ENCODE assay signal across 10 mouse cellular contexts in the genomic region with DNA sequence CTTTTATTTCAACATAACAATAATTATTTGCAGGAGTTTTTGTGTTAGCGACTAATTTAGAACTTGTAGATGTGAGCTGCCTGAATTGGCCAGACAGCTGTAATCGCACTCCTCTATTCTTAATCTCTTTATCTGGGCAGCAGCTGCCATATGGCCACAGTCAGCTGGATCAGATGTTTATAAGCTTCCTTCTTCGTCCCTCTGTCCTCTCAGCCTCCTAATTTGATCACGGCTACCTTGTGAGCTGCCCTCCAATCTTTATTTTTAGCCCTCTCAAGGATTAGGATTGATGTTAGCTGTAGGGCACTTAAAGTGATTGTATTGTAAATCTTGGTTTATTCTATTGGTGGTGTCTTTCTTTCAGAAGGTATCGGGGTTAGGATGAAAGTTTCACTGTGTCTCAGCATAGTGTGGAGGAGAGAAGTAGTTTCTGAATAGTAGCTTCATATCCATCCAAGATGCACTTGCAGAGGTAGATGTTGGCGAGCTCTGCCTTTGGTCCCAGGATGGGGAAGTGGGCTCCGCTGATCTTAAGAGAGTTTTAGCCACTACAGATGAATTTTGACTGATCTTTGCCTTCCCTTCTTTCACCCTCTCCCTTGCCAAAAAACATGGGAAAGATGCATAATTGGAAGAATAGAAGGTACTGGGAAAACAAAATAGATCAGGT. TPM values are rescaled to one million over a fixed set of nuclear protein-coding genes. Genes with fewer than 3 reads are reported as not detected.
A peak's percentile ranks its signal among the peaks of the same experiment; 100 is the strongest.
DNase-seq lines count a peak whose midpoint lies in the region; ATAC-seq and TF ChIP-seq lines count a peak whose summit lies in the region.
"Had no signal": no experiment of that assay in that cellular context is flagged by ENCODE, and none has a peak within 500 bp of the region (broad histone marks: within the 10 kb centered on the region; RNA-seq: fewer than 3 reads in every experiment).

No protein-coding gene starts in this region.

- H3K79me2 ChIP-seq in heart, adult 2 months (replicated peaks; ENCODE audit: control insufficient read depth, insufficient read depth, low read length) = no peaks in the 10 kb centered on the region; the same call in 1 of the 2 replicates

- no peak for ATAC-seq in heart, embryonic 15.5 days (replicated peaks; ENCODE audit: insufficient number of reproducible peaks, insufficient read depth, low FRiP score, low read depth)
- no peak for ATAC-seq in hindbrain, embryonic 11.5 days (ENCODE audit: low FRiP score)
- no peak for ATAC-seq in neural tube, embryonic 13.5 days (ENCODE audit: low read depth)

- H3K36me3 ChIP-seq in heart, embryonic 15.5 days = peaks cover 17% of the 10 kb centered on the region
- H3K36me3 ChIP-seq in heart, adult 2 months (ENCODE audit: control insufficient read depth, insufficient read depth, low read length) = peaks cover 6% of the 10 kb centered on the region
- 0 out of 2 replicates have a peak, but pooled peaks cover 4% of the 10 kb centered on the region for H3K36me3 ChIP-seq in hindbrain, embryonic 11.5 days (ENCODE audit: control insufficient read depth, insufficient read depth, low read length)
- peaks cover 16% of the 10 kb centered on the region; the same call in 1 of the 2 replicates for H3K36me3 ChIP-seq in neural tube, embryonic 13.5 days

- no peak for DNase-seq in heart, adult 2 months
- no peak for DNase-seq in hindbrain, embryonic 11.5 days (ENCODE audit: low spot score)
- DNase-seq in lung, adult 18-20 months = no peak
- DNase-seq in kidney, postnatal 14 days = no peak
- no peak for DNase-seq in urinary bladder, postnatal 10 days (ENCODE audit: low spot score)
- DNase-seq: kidney, postnatal 25 days had no signal

- H3K27ac ChIP-seq in heart, embryonic 15.5 days = no peak overlapping the region
- no peak overlapping the region for H3K27ac ChIP-seq in heart, adult 2 months
- peak overlapping the region; percentile 79 for H3K27ac ChIP-seq in cortical plate, adult 2 months (ENCODE audit: insufficient read depth, low read length)
- H3K27ac ChIP-seq in hindbrain, embryonic 11.5 days (ENCODE audit: low read depth, low read length) = peak overlapping the region; percentile 100
- peak overlapping the region; percentile 35; the same call in 1 of the 2 replicates for H3K27ac ChIP-seq in neural tube, embryonic 13.5 days (replicated peaks)
- H3K27ac ChIP-seq: macrophage had no signal

- no peaks in the 10 kb centered on the region for H3K9me3 ChIP-seq in heart, embryonic 15.5 days (replicated peaks)
- no peaks in the 10 kb centered on the region for H3K9me3 ChIP-seq in hindbrain, embryonic 11.5 days (ENCODE audit: control insufficient read depth, low read length)
- no peaks in the 10 kb centered on the region for H3K9me3 ChIP-seq in neural tube, embryonic 13.5 days

- intact Hi-C loops in heart, adult 2 months (cut with DNase I) = loop anchor here (5.0 kb wide), 1 partner anchor 87 kb away; no protein-coding TSS in a partner anchor

- H3K9ac ChIP-seq in heart, embryonic 15.5 days = no peak overlapping the region
- H3K9ac ChIP-seq in heart, adult 2 months (ENCODE audit: low read depth, low read length) = no peak overlapping the region
- H3K9ac ChIP-seq in hindbrain, embryonic 11.5 days (ENCODE audit: low read depth, low read length) = peak overlapping the region; percentile 76
- H3K9ac ChIP-seq in neural tube, embryonic 13.5 days = peak overlapping the region; percentile 58

- WGBS in heart, embryonic 15.5 days = 47% methylated on average over 7 of the region's 7 CpGs
- WGBS in heart, adult 2 months = 51% methylated on average over 7 of the region's 7 CpGs
- WGBS in hindbrain, embryonic 11.5 days = 26% methylated on average over 7 of the region's 7 CpGs
- WGBS in neural tube, embryonic 13.5 days = 11% methylated on average over 7 of the region's 7 CpGs

- TF ChIP-seq POLR2A in heart, adult 2 months (IDR thresholded peaks at IDR 0.05; ENCODE audit: insufficient read depth, low read depth, low read length) = no peak
- TF ChIP-seq POLR2A in cortical plate, adult 2 months (IDR thresholded peaks at IDR 0.05; ENCODE audit: extremely low read depth, insufficient read depth, low read length) = no peak

- H3K4me2 ChIP-seq in heart, embryonic 15.5 days = peak overlapping the region; percentile 24; the same call in 1 of the 2 replicates
- peak overlapping the region; percentile 50 for H3K4me2 ChIP-seq in hindbrain, embryonic 11.5 days (replicated peaks; ENCODE audit: low read depth, low read length)
- H3K4me2 ChIP-seq in neural tube, embryonic 13.5 days = peak overlapping the region; percentile 84

- no peaks in the 10 kb centered on the region for H3K27me3 ChIP-seq in heart, embryonic 15.5 days
- H3K27me3 ChIP-seq in heart, adult 2 months (ENCODE audit: control insufficient read depth, insufficient read depth, low read length) = no peaks in the 10 kb centered on the region
- no peaks in the 10 kb centered on the region for H3K27me3 ChIP-seq in hindbrain, embryonic 11.5 days (ENCODE audit: control insufficient read depth, insufficient read depth, low read length)
- no peaks in the 10 kb centered on the region for H3K27me3 ChIP-seq in neural tube, embryonic 13.5 days

- H3K4me3 ChIP-seq in heart, embryonic 15.5 days = no peak overlapping the region
- no peak overlapping the region for H3K4me3 ChIP-seq in heart, adult 2 months
- H3K4me3 ChIP-seq in cortical plate, adult 2 months (ENCODE audit: insufficient read depth, low read length) = peak overlapping the region; percentile 96
- peak overlapping the region; percentile 90 for H3K4me3 ChIP-seq in hindbrain, embryonic 11.5 days (ENCODE audit: low read depth, low read length)
- peak overlapping the region; percentile 86 for H3K4me3 ChIP-seq in neural tube, embryonic 13.5 days

- no peak for TF ChIP-seq CTCF in heart, adult 2 months (IDR thresholded peaks at IDR 0.05)
- no peak for TF ChIP-seq CTCF in cortical plate, adult 2 months (IDR thresholded peaks at IDR 0.05; ENCODE audit: extremely low read depth, insufficient read depth, low read length)

- TF ChIP-seq EP300 in heart, adult 2 months (IDR thresholded peaks at IDR 0.05; ENCODE audit: insufficient read depth, low read depth, low read length) = no peak

- H3K4me1 ChIP-seq in heart, embryonic 15.5 days (replicated peaks) = peaks cover 31% of the 10 kb centered on the region
- peaks cover 6% of the 10 kb centered on the region for H3K4me1 ChIP-seq in heart, adult 2 months (ENCODE audit: control insufficient read depth, insufficient read depth, low read length)
- H3K4me1 ChIP-seq in cortical plate, adult 2 months (ENCODE audit: control insufficient read depth, insufficient read depth, low read length) = peaks cover 3% of the 10 kb centered on the region; the same call in 1 of the 2 replicates
- peaks cover 16% of the 10 kb centered on the region for H3K4me1 ChIP-seq in hindbrain, embryonic 11.5 days (replicated peaks; ENCODE audit: control insufficient read depth, insufficient read depth, low read length)
- H3K4me1 ChIP-seq in neural tube, embryonic 13.5 days (replicated peaks) = peaks cover 66% of the 10 kb centered on the region

RNA-seq across cellular contexts. Expression of a gene that starts 3.4 kb away (rescaled TPM):
- 1.4 and 1.9 TPM in 2 replicates for polyA plus RNA-seq in heart, embryonic 15.5 days (2015; fragmentation: Nextera tagmentation; extraction: Ambion mirVana)
- 10 to 100 TPM; 40.2 to 47.3 TPM for total RNA-seq in heart, adult 2 months (2021)
- 10.6 and 18.4 TPM in 2 replicates for polyA plus RNA-seq in heart, adult 2 months (2012; rRNA removed)
- 105 and 117 TPM in 2 replicates for polyA plus RNA-seq in cortical plate, adult 2 months (2012; rRNA removed)
- 9.4 and 20.0 TPM in 2 replicates for polyA plus RNA-seq in hindbrain, embryonic 11.5 days (2014; fragmentation: Nextera tagmentation; extraction: Ambion mirVana)
- 5.9 and 8.3 TPM in 2 replicates for polyA plus RNA-seq in neural tube, embryonic 13.5 days (2015; fragmentation: Nextera tagmentation; extraction: Ambion mirVana)

Comparison
In these comparisons a context has a peak if more than half of its experiments do, and no peak if none do; other contexts are left out.
1. H3K27ac ChIP-seq: peak in cortical plate, adult 2 months (single experiment), hindbrain, embryonic 11.5 days (single experiment) and neural tube, embryonic 13.5 days (single experiment); none in heart, embryonic 15.5 days (single experiment) and heart, adult 2 months (single experiment).
2. H3K4me2 ChIP-seq: peak in every context shown above with its lines; median percentile 84 in neural tube, embryonic 13.5 days; 50 in hindbrain, embryonic 11.5 days; 24 in heart, embryonic 15.5 days.
3. H3K4me3 ChIP-seq: peak in cortical plate, adult 2 months (single experiment), hindbrain, embryonic 11.5 days (single experiment) and neural tube, embryonic 13.5 days (single experiment); none in heart, embryonic 15.5 days (single experiment) and heart, adult 2 months (single experiment).
4. H3K9ac ChIP-seq: peak in hindbrain, embryonic 11.5 days (single experiment) and neural tube, embryonic 13.5 days (single experiment); none in heart, embryonic 15.5 days (single experiment) and heart, adult 2 months (single experiment).